Comparison of ENCODE assay signal across 16 mouse cellular contexts in genomic region chr10:121612448-121612847, GRCm38 (mm10). TPM values are rescaled to one million over a fixed set of nuclear protein-coding genes. Genes with fewer than 3 reads are reported as not detected.
"Had no signal": no experiment of that assay in that cellular context is flagged by ENCODE, and none has a peak within 500 bp of the region (broad histone marks: within the 10 kb centered on the region; RNA-seq: fewer than 3 reads in every experiment).

No protein-coding gene starts in this region.

- DNase-seq: kidney, postnatal 10 days; kidney, postnatal 4 days; liver; liver, embryonic 13.5 days; liver, postnatal 0 days; lung, postnatal 10 days; thymus, postnatal 4 days had no signal

- H3K4me3 ChIP-seq: layer of hippocampus, adult 2 months; limb, embryonic 12.5 days; liver, embryonic 13.5 days; megakaryocyte, embryonic 14.5 days; midbrain, embryonic 15.5 days; neural tube, embryonic 12.5 days had no signal

- ATAC-seq: midbrain, embryonic 15.5 days had no signal

- H3K9ac ChIP-seq: limb, embryonic 12.5 days; liver, embryonic 13.5 days; liver, postnatal 0 days; midbrain, embryonic 15.5 days; neural tube, embryonic 12.5 days had no signal

- H3K4me2 ChIP-seq: limb, embryonic 12.5 days; liver, embryonic 13.5 days; midbrain, embryonic 11.5 days; midbrain, embryonic 15.5 days; neural tube, embryonic 12.5 days had no signal

- H3K27ac ChIP-seq: layer of hippocampus, adult 2 months; limb, embryonic 12.5 days; liver, embryonic 13.5 days; midbrain, embryonic 15.5 days; neural tube, embryonic 12.5 days had no signal

- H3K4me1 ChIP-seq: limb, embryonic 12.5 days; midbrain, embryonic 15.5 days; neural tube, embryonic 12.5 days had no signal

- H3K9me3 ChIP-seq: limb, embryonic 12.5 days; liver, embryonic 13.5 days; midbrain, embryonic 15.5 days; neural tube, embryonic 12.5 days had no signal

- H3K27me3 ChIP-seq: limb, embryonic 12.5 days; liver, embryonic 13.5 days; megakaryocyte, embryonic 14.5 days; midbrain, embryonic 15.5 days; neural tube, embryonic 12.5 days had no signal

RNA-seq across cellular contexts. Expression of gene D930020B18Rik, which starts 28.9 kb away (rescaled TPM):
- total RNA-seq: monocyte, adult 5-6 weeks; neutrophil, adult 5-6 weeks had no signal
- polyA plus RNA-seq: liver, embryonic 13.5 days; liver, postnatal 0 days; macrophage; midbrain, embryonic 11.5 days; neural tube, embryonic 12.5 days had no signal
